Mouse (Mus musculus) E14TG2a.4 (cell line): ENCODE measurements at regions not wholly inside any gene's neighbourhood (a gene's known extent, or its start where the extent isn't known, plus 50 kb on each side); places are given as distances from the start of the nearest gene placed in this dataset.

Experiments
- CTCF ChIP-seq: conservative IDR thresholded peaks from 2 replicates; pipeline ENCODE4 v1.5.1; 2014; ENCODE audit warnings: low read length
- NANOG ChIP-seq: IDR thresholded peaks from 2 replicates; pipeline ENCODE4 v1.6.1; 2014; ENCODE audit warnings: borderline replicate concordance, low read length, mixed read lengths
- POU5F1 ChIP-seq: IDR thresholded peaks from 2 replicates; pipeline ENCODE4 v1.6.1; 2014; ENCODE audit warnings: low read length, borderline replicate concordance

GRCm38 (mm10) chr15:97577196-97577595 is 128.4 kb downstream of the Rpap3 start:
- TF ChIP-seq CTCF (no peak), POU5F1 (no peak), NANOG (no peak)
